Mouse (Mus musculus): Measurements from ENCODE around the gene Scn7a.

DNA sequence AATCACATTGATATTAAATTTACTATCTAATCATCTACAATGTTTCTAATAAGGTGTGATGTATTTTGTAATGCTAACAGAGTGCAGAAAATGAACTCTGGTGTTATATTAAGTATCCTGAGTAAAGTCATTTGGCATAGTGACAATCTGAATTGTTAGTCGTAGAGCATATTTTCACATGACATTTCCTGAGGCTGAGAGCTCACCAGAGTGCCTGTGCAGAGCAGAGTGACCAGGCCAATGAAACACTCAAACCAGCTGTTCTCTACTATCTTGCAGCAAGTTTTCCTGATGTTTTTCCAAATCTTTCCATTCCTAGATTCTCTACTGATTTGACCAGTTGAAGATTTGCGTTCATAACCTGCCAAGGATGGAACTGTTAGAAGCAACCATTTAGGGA, 92.4 kb downstream of the Scn7a start:
- no peak for TF ChIP-seq POLR2A (IDR thresholded peaks at IDR 0.05; ENCODE audit: insufficient read depth, low read depth, low read length)
- no peak for TF ChIP-seq CTCF (IDR thresholded peaks at IDR 0.05)

All from heart, adult 2 months (tissue).